Mouse (Mus musculus): ENCODE measurements around the gene Cdh19. TPM values are rescaled to one million over a fixed set of nuclear protein-coding genes. Genes with fewer than 3 reads are reported as not detected.

The Cdh19 gene
- 0.80 and 1.2 TPM in 2 replicates for polyA plus RNA-seq (2014; fragmentation: Nextera tagmentation; extraction: Ambion mirVana)

DNA sequence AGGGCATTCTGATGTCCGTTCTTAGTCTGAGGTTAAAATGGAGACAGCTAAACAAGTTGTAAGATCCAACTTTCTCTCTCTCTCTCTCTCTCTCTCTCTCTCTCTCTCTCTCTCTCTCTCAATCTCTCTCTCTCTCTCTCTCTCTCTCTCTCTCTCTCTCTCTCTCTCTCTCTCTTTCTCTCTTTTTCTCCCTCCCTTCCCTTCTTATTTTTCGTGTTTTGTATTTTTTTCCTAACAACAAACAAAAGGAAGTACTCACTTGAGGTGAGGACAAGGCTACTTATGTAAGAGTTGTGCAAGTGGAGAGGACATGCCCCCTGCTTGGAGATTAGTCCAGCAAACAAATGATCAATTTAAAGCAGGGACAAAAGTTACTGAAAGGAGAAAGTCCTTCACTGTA lies at the start of gene Cdh19:
TSS of gene Cdh19 (minus strand) at position 101 of the 400 bp plus-strand sequence.
- H3K4me1 ChIP-seq (ENCODE audit: control insufficient read depth, insufficient read depth, low read length): no peaks in the 10 kb centered on the region
- H3K27me3 ChIP-seq (ENCODE audit: control insufficient read depth, insufficient read depth, low read length): no peaks in the 10 kb centered on the region
- no peak within 1 kb of the TSS for H3K4me3 ChIP-seq (ENCODE audit: low read depth, low read length)
- H3K9ac ChIP-seq (ENCODE audit: low read depth, low read length): no peak within 1 kb of the TSS
- H3K27ac ChIP-seq (ENCODE audit: low read depth, low read length): no peak within 1 kb of the TSS
- no peaks in the 10 kb centered on the region for H3K36me3 ChIP-seq (ENCODE audit: control insufficient read depth, insufficient read depth, low read length)
- no peaks in the 10 kb centered on the region for H3K9me3 ChIP-seq (replicated peaks; ENCODE audit: control insufficient read depth, low read length)
- H3K4me2 ChIP-seq: no peak within 1 kb of the TSS
- 47% methylated on average over 2 of the region's 2 CpGs for WGBS (ENCODE audit: insufficient replicate concordance)
- ATAC-seq (replicated peaks; ENCODE audit: insufficient number of reproducible peaks, low FRiP score, low TSS enrichment): no peak

DNA sequence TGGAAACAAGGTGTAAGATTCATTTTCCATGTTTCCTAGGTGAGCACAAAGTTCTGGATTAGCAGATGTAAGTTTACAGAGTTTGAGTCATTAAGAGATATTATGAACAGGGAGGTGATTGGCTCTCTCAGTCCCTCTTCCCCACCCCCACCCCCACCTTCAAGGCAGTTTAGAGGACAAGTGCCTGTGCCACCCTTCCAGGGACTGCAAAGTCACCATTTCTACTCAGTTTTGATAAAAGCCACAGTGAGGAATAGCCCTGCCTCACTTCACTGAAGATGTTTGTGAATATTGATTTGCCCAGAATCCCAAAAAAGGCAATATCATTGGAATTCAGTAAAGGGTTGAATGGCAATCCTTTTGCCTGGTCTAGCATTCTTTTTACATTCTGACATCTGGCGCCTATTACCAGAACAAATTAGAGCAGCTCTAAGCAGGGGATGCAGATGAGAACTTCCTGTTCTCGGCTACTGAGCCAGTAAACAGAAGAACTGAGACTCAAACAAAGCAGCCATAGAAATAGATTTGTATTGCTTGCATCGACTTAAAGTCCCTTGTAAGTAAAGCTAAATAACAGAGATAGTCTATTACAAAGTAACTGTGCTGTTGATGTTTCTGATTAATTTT lies 43.2 kb upstream of the Cdh19 start:
- Histone ChIP-seq H3K36me3 (ENCODE audit: control insufficient read depth, insufficient read depth, low read length) (no peaks in the 10 kb centered on the region), H3K27me3 (ENCODE audit: control insufficient read depth, insufficient read depth, low read length) (no peaks in the 10 kb centered on the region), H3K27ac (ENCODE audit: low read depth, low read length) (no peak overlapping the region), H3K4me2 (no peak overlapping the region), H3K4me1 (ENCODE audit: control insufficient read depth, insufficient read depth, low read length) (no peaks in the 10 kb centered on the region), H3K9ac (ENCODE audit: low read depth, low read length) (no peak overlapping the region), H3K9me3 (replicated peaks; ENCODE audit: control insufficient read depth, low read length) (no peaks in the 10 kb centered on the region), H3K4me3 (ENCODE audit: low read depth, low read length) (no peak overlapping the region)
- 50% methylated on average over 3 of the region's 3 CpGs for WGBS (ENCODE audit: insufficient replicate concordance)
- no peak for ATAC-seq (replicated peaks; ENCODE audit: insufficient number of reproducible peaks, low FRiP score, low TSS enrichment)

DNA sequence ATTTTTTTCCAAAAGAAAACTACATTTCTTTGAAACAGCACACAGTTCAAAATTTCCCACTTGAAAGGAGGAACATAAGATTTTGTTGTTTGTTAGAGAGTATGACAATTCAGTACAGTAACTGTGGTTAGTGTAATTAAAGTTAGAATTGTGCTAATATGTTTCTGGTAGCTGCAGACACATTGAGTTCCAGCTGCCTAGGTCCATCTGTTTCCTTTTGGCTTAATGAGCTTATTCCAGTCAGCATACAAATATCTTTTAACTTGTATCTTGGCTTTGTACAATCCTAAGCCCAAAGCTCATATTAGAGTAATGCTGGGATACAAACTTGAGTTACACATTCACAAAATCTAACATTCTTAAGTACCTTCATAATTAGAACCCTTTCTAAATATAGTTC lies 40.3 kb upstream of the Cdh19 start:
- no peak overlapping the region for H3K4me3 ChIP-seq (ENCODE audit: low read depth, low read length)
- no peaks in the 10 kb centered on the region for H3K27me3 ChIP-seq (ENCODE audit: control insufficient read depth, insufficient read depth, low read length)
- H3K9me3 ChIP-seq (replicated peaks; ENCODE audit: control insufficient read depth, low read length): no peaks in the 10 kb centered on the region
- H3K4me1 ChIP-seq (ENCODE audit: control insufficient read depth, insufficient read depth, low read length): no peaks in the 10 kb centered on the region
- H3K4me2 ChIP-seq: no peak overlapping the region
- no peak overlapping the region for H3K27ac ChIP-seq (ENCODE audit: low read depth, low read length)
- no peaks in the 10 kb centered on the region for H3K36me3 ChIP-seq (ENCODE audit: control insufficient read depth, insufficient read depth, low read length)
- H3K9ac ChIP-seq (ENCODE audit: low read depth, low read length): no peak overlapping the region
- no peak for ATAC-seq (replicated peaks; ENCODE audit: insufficient number of reproducible peaks, low FRiP score, low TSS enrichment)

DNA sequence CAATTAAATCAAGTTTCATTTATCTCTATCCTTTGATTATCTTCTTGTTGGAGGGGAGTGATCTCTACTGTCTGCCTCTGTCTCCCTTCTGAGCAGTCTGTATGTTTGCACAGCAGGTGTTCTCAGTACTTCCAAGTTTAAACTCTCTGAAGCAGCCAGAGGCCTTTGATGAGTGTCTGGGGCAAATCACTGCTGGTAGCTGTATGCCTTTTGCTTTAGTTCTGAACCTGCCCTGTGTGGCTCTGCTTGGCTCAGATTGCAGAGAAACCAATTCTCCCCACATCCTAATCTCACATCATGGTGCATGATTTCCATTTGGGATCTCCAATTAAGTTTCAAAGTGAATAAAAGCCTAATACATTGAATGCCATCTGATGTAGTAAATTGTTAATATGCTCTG lies 12.4 kb upstream of the Cdh19 start:
- no peaks in the 10 kb centered on the region for H3K9me3 ChIP-seq (replicated peaks; ENCODE audit: control insufficient read depth, low read length)
- H3K4me1 ChIP-seq (ENCODE audit: control insufficient read depth, insufficient read depth, low read length): no peaks in the 10 kb centered on the region
- H3K4me2 ChIP-seq: no peak overlapping the region
- H3K4me3 ChIP-seq (ENCODE audit: low read depth, low read length): no peak overlapping the region
- no peak for ATAC-seq (replicated peaks; ENCODE audit: insufficient number of reproducible peaks, low FRiP score, low TSS enrichment)
- no peaks in the 10 kb centered on the region for H3K27me3 ChIP-seq (ENCODE audit: control insufficient read depth, insufficient read depth, low read length)
- no peak overlapping the region for H3K27ac ChIP-seq (ENCODE audit: low read depth, low read length)
- no peak overlapping the region for H3K9ac ChIP-seq (ENCODE audit: low read depth, low read length)
- no peaks in the 10 kb centered on the region for H3K36me3 ChIP-seq (ENCODE audit: control insufficient read depth, insufficient read depth, low read length)

DNA sequence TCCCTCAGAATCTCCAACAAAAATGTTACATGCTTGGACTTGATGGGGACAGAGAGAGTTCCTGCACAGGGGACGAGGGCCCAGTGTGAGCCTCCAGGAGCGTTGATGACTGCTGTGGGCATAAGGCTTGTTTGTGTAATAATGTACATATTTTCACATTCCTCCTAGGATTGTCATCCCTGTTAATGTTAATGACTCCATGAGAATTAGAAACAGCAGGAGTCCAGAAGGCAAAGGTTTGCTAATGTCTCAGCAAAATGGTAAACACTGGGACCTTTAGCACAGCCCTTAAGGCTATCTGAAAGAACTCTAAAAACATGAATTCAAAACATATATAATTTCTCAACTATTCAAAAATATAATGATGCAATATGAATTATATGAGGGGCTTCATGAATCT lies 8.2 kb downstream of the Cdh19 start:
- Histone ChIP-seq H3K4me3 (ENCODE audit: low read depth, low read length) (no peak overlapping the region), H3K36me3 (ENCODE audit: control insufficient read depth, insufficient read depth, low read length) (no peaks in the 10 kb centered on the region), H3K9ac (ENCODE audit: low read depth, low read length) (no peak overlapping the region), H3K4me1 (ENCODE audit: control insufficient read depth, insufficient read depth, low read length) (no peaks in the 10 kb centered on the region), H3K4me2 (no peak overlapping the region), H3K9me3 (replicated peaks; ENCODE audit: control insufficient read depth, low read length) (no peaks in the 10 kb centered on the region), H3K27ac (ENCODE audit: low read depth, low read length) (no peak overlapping the region), H3K27me3 (ENCODE audit: control insufficient read depth, insufficient read depth, low read length) (no peaks in the 10 kb centered on the region)
- WGBS (ENCODE audit: insufficient replicate concordance): 75% methylated on average over 2 of the region's 2 CpGs
- no peak for ATAC-seq (replicated peaks; ENCODE audit: insufficient number of reproducible peaks, low FRiP score, low TSS enrichment)

DNA sequence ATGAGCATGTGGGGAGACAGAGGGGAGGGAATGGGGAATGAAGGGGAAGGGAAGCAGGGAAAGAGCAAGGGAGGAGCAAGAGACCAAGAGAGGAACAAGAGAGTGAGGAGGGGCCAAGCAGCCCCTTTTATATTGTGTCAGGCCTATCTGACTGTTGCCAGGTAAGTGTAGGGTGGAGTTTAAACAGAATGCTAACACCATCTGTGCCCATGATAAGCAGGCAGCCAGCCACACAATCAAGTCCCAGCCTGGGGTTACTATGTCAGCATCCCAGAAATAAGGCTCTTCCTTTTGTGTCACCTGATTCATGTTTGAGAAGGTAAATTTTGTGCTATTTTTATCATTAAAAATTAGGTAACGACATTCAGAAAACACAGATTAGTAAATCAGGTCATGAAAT lies 67.6 kb downstream of the Cdh19 start:
- Histone ChIP-seq H3K9me3 (replicated peaks; ENCODE audit: control insufficient read depth, low read length) (no peaks in the 10 kb centered on the region), H3K4me3 (ENCODE audit: low read depth, low read length) (no peak overlapping the region), H3K36me3 (ENCODE audit: control insufficient read depth, insufficient read depth, low read length) (no peaks in the 10 kb centered on the region), H3K27ac (ENCODE audit: low read depth, low read length) (no peak overlapping the region), H3K4me2 (no peak overlapping the region), H3K27me3 (ENCODE audit: control insufficient read depth, insufficient read depth, low read length) (no peaks in the 10 kb centered on the region), H3K9ac (ENCODE audit: low read depth, low read length) (no peak overlapping the region), H3K4me1 (ENCODE audit: control insufficient read depth, insufficient read depth, low read length) (no peaks in the 10 kb centered on the region)
- no peak for ATAC-seq (replicated peaks; ENCODE audit: insufficient number of reproducible peaks, low FRiP score, low TSS enrichment)
- WGBS (ENCODE audit: insufficient replicate concordance): 76% methylated on average over 1 of the region's 1 CpGs

DNA sequence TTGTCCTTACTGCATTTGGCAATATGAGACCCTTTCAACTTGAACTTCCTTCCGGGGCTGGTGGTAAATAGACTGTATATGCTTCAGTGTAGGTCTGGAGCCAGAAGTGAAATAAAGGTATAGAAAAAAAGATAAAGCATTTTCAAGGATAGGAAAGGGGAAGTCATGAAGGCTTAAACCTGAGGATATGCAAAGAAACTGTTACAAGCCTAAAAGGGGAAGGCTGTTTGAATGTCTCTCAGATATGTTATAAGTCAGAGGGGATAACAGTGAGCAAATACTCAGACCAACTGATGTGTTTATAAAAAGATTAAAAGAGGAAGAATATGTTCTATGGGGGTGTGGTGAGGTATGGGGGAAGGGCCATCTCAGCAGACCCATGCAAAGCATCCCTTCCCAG lies 68.2 kb downstream of the Cdh19 start:
- Histone ChIP-seq H3K9me3 (replicated peaks; ENCODE audit: control insufficient read depth, low read length) (no peaks in the 10 kb centered on the region), H3K4me3 (ENCODE audit: low read depth, low read length) (no peak overlapping the region), H3K27me3 (ENCODE audit: control insufficient read depth, insufficient read depth, low read length) (no peaks in the 10 kb centered on the region), H3K27ac (ENCODE audit: low read depth, low read length) (no peak overlapping the region), H3K4me2 (no peak overlapping the region), H3K4me1 (ENCODE audit: control insufficient read depth, insufficient read depth, low read length) (no peaks in the 10 kb centered on the region), H3K36me3 (ENCODE audit: control insufficient read depth, insufficient read depth, low read length) (no peaks in the 10 kb centered on the region), H3K9ac (ENCODE audit: low read depth, low read length) (no peak overlapping the region)
- no peak for ATAC-seq (replicated peaks; ENCODE audit: insufficient number of reproducible peaks, low FRiP score, low TSS enrichment)
- 74% methylated on average over 1 of the region's 1 CpGs for WGBS (ENCODE audit: insufficient replicate concordance)

DNA sequence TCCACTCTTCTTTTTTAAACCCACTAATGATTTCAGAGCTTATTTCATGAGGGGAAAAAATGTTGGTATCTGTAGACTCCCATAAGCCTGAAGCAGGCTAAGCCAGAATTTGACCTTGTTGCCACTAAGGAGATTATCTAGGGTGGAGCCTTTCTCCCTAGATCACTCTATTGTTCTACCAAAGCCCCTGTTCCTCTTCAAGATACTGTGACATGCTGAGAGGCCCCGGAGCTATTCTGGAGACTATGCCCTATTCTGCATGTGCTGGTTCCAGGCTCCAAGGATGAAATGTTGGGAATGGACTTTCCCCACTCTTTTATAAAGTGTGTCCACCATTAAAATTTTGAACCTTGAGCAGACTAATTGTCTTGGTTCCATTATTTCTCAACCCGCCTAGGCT lies 73.1 kb downstream of the Cdh19 start:
- ATAC-seq (replicated peaks; ENCODE audit: insufficient number of reproducible peaks, low FRiP score, low TSS enrichment): no peak
- Histone ChIP-seq H3K36me3 (ENCODE audit: control insufficient read depth, insufficient read depth, low read length) (no peaks in the 10 kb centered on the region), H3K27me3 (ENCODE audit: control insufficient read depth, insufficient read depth, low read length) (no peaks in the 10 kb centered on the region), H3K4me1 (ENCODE audit: control insufficient read depth, insufficient read depth, low read length) (no peaks in the 10 kb centered on the region), H3K9me3 (replicated peaks; ENCODE audit: control insufficient read depth, low read length) (no peaks in the 10 kb centered on the region), H3K4me3 (ENCODE audit: low read depth, low read length) (no peak overlapping the region), H3K4me2 (no peak overlapping the region), H3K9ac (ENCODE audit: low read depth, low read length) (no peak overlapping the region), H3K27ac (ENCODE audit: low read depth, low read length) (no peak overlapping the region)
- 57% methylated on average over 2 of the region's 2 CpGs for WGBS (ENCODE audit: insufficient replicate concordance)

Measured in heart, embryonic 11.5 days (tissue).